Mouse (Mus musculus) left cerebral cortex, adult 6 months (tissue): ENCODE data around the gene Dpep1. TPM values are rescaled to one million over a fixed set of nuclear protein-coding genes. Genes with fewer than 3 reads are reported as not detected.

Experiments used
- long read RNA-seq, 2 experiments: library from polyadenylated mRNA; unstranded; transcript quantifications; one replicate each; pipeline ENCODE4 v2.0.0; 2019 to 2020
- polyA plus RNA-seq: library from polyadenylated mRNA; unstranded; fragments of <200 nt; fragmentation: Nextera tagmentation; gene quantifications from 2 replicates; pipeline ENCODE4 v1.2.3, GENCODE M21; 2021

The Dpep1 gene
- not detected in 2 replicates for polyA plus RNA-seq
- long read RNA-seq, experiment 1 = 0 reads
- long read RNA-seq, experiment 2 = 0 reads

DNA sequence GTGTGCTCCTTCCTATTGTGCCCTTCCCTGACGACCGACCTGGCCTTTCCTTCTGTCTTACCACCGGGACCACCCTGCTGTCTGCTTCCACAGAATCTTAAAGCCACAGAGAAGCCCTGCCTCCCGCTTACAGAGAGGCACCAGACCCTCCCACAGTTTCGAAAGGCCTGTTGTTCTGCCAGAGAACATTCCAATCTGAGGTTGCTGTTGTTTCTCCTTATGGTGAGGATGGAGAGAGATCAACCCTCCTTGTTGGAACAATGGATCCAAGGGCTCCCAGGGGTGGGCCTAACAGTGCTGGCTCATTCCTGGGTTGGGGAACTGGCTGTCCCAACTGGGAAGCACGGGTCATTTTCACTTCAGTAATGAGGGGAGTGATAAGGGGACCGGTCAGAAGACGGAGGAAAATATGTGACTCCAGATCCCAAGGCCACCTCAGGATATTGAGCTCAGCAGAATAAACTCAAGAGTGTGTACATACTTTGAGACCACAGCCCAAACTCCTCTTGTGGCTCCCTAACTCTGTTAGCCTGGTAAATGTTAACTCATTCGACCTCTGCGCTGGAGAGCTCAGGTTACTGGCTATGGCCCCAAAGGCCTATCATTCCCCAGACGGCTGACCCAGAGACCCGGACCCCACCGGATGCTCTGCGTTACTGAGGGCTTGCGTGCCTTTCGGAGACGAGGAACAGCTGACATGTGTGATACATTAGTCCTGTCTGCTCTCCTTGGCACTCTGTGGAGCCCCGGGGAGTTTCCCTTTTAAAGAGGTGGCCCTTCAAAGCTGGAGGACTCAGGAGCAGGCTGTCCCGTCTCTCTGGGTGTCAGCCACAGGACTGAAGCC, at the start of gene Dpep1:
Dpep1 (plus strand) TSS at position 677 of the 844 bp plus-strand sequence.

DNA sequence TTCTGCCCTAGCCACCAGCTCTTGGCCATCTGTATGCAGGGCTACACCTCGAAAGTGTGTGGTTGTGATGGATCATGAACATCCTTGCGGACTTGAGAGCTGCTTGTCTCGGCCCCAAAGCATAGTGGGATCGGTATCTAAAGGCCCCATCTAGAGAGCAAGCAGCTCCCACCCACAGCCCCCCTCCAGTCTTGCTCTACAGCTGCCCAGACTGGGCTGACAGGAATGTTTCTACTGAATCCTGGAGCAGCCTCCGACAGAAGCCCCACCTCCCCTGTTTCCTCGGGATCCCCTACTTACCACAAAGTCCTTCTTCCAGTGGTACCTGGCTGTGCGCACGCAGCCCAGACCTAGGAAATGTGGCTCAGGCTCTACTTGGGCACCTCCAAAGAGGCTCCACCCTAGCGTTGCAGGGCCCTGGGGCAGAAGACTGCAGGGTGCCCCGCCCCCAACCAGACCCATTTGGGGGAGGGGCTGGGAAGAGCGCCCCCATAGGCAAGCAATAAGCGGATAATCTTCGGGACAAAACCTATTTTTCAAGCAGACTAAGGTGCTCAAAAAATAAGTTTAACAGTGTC, 28.1 kb upstream of the Dpep1 start, which contains the start of gene Sult5a1:
Sult5a1 (minus strand) TSS at position 428 of the 578 bp plus-strand sequence.

DNA sequence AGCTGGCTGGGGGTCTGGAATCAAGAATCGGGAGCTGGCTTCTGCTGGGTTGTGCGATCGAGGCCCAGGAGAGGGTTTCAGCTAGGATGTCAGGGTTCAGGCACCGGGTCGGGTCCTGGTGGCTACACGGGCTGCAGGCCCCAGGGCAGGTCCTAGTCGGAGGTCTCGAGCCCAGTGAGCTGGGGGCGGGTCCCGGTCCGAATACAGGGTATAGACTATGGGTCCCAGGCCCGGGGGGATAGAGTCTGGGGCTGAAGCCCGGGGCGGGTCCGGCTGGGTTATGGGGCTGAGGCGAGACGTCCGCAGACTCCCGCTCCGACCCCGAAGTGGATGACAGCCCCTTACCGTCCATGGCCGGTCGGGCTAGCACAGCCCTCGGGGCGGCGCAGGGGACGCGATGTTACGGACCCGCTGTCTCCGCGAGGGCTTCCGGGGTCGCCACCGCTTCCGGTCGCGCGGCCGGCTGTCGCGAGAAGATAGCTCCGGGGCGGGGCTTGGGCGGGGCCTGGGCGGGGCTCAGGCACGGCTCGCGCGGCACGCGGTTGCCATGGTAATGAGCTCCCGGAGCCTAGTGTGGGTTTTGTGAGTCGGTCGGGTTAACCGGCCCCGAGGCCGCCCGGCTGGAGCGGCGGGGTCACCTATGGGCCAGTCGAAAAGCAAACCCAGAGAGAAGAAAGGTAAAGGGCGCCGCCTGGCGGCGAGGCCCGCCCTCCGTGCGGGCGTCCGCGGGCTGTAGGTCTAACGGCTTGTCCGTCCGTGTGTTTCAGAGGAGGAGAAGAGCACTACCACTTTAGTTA, 26.5 kb downstream of the Dpep1 start, which contains the start of the genes Chmp1a and Spata33:
Chmp1a (minus strand) TSS at position 443 of the 797 bp plus-strand sequence.
Spata33 (plus strand) TSS at position 512 of the 797 bp plus-strand sequence.

DNA sequence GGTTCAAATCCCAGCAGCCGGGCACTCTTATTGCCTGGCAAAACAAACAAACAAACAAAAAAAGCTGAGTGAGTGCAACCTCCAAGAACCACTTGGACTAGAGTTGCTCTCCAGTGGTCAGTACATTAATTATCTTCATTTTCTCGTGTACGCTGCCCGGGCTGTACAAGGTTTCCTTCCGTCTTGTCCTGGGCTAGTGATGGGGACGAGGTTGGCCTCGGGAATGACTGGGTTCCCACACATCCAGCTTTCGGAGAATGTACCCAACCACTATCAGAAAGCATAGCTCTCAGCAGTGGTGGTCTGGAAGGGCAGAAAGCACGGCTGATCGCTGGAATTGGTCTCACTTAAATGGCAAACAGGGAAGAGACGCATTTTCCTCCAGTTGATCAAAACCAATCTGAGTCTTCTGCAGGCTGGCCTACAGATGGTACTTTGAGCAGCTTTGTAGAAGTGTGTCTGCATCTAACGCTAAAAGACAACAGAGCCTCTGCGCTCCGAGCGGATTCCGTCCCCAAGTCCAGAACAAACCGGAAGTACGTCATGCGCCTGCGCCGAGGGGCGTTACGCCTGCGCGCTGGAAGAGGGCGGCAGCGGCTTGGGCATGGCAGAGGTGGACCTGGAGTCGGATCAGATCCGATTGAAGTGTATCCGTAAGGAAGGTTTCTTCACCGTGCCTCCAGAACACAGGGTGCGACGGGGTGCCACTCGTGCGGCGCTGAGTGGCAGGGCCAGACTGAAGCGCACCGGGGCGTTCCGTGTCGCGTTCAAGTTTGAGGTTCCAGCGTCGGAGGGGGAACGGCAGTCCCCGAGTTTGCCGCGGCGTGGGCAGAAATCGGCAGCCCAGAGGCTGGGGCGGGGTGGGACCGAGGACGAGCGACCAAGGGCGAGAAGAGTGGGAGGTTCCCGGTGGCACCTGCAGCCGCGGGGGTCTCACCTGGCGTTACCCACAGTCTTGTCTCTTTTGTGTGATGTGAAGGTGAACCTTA, 38.5 kb downstream of the Dpep1 start, which contains the start of gene Cdk10:
Cdk10 (plus strand) TSS at position 565 of the 989 bp plus-strand sequence.

GRCm38 (mm10) chr8:123235520-123236497, 49.8 kb downstream of the Dpep1 start, which contains the start of gene Spata2l:
Gene Spata2l (minus strand): TSS chr8:123236233.

Other genes starting within 250 kb of the Dpep1 start
- gene Ankrd11, start 144.0 kb upstream of the Dpep1 start, polyA plus RNA-seq = 18.2 and 43.0 TPM in 2 replicates
- gene Spg7, start 123.3 kb upstream of the Dpep1 start, polyA plus RNA-seq = 18.5 and 42.3 TPM in 2 replicates
- gene Rpl13, start 83.9 kb upstream of the Dpep1 start, polyA plus RNA-seq = 2,211 and 2,271 TPM in 2 replicates
- gene Cpne7, start 68.9 kb upstream of the Dpep1 start, polyA plus RNA-seq = 11.0 and 14.2 TPM in 2 replicates
- gene Sult5a1, start 27.9 kb upstream of the Dpep1 start, polyA plus RNA-seq = 0.16 and 0.20 TPM in 2 replicates
- gene Chmp1a, start 26.5 kb downstream of the Dpep1 start, polyA plus RNA-seq = 94.3 and 139 TPM in 2 replicates
- gene Spata33, start 26.6 kb downstream of the Dpep1 start, polyA plus RNA-seq = 8.6 and 9.6 TPM in 2 replicates
- gene Cdk10, start 38.6 kb downstream of the Dpep1 start, polyA plus RNA-seq = 60.2 and 80.2 TPM in 2 replicates
- gene Spata2l, start 50.0 kb downstream of the Dpep1 start, polyA plus RNA-seq = 31.7 and 37.1 TPM in 2 replicates
- gene Zfp276, start 68.0 kb downstream of the Dpep1 start, polyA plus RNA-seq = 4.8 and 5.6 TPM in 2 replicates
- gene Vps9d1, start 68.1 kb downstream of the Dpep1 start, polyA plus RNA-seq = 20.4 and 31.0 TPM in 2 replicates
- gene Fanca, start 132.3 kb downstream of the Dpep1 start, polyA plus RNA-seq = 0.33 and 1.2 TPM in 2 replicates
- gene Spire2, start 146.5 kb downstream of the Dpep1 start, polyA plus RNA-seq = 2.1 and 13.2 TPM in 2 replicates
- gene Tcf25, start 187.5 kb downstream of the Dpep1 start, polyA plus RNA-seq = 382 and 422 TPM in 2 replicates
- gene Mc1r, start 220.9 kb downstream of the Dpep1 start, polyA plus RNA-seq = 0.04 TPM in 1 of 2 replicates, not detected in the other
- 469 and 502 TPM in 2 replicates for gene Tubb3, start 225.2 kb downstream of the Dpep1 start, polyA plus RNA-seq
- gene Def8, start 237.3 kb downstream of the Dpep1 start, polyA plus RNA-seq = 12.6 and 13.2 TPM in 2 replicates